Mouse (Mus musculus): ENCODE results near the gene Calhm1.
"Not testable (repeated sequence)": the region's sequence is repeated elsewhere in the genome, so short reads cannot be mapped to it uniquely, and the experiment has no call there.

The Calhm1 gene

DNA sequence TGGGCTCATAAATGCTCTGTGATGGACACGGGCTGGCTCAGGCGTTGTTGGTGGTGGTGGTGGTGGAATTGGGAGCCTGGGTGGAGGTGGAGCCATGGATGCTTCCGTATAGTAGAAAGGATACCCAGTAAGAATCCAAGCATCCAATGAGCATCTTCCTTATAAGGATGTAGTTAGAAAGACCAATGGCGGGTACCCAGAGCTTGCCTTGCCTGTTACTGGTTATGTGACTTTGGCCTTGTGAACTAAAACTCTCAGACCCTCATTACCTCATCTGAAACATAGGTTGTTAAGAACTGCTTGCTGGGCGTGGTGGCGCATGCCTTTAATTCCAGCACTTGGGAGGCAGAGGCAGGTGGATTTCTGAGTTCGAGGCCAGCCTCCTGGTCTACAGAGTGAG lies 9.7 kb upstream of the Calhm1 start:
- DNase-seq (ENCODE audit: low read depth, low spot score): no peak

- no peak for DNase-seq (ENCODE audit: low read depth, low spot score)
Measured at GRCm38 (mm10) chr19:47152062-47152369, 8.0 kb upstream of the Calhm1 start.

- no peak for DNase-seq (ENCODE audit: low read depth, low spot score)
Measured at GRCm38 (mm10) chr19:47151332-47152061, 7.4 kb upstream of the Calhm1 start.

- no peak for DNase-seq (ENCODE audit: low read depth, low spot score)
Measured at GRCm38 (mm10) chr19:47149854-47150253, 5.8 kb upstream of the Calhm1 start.

DNA sequence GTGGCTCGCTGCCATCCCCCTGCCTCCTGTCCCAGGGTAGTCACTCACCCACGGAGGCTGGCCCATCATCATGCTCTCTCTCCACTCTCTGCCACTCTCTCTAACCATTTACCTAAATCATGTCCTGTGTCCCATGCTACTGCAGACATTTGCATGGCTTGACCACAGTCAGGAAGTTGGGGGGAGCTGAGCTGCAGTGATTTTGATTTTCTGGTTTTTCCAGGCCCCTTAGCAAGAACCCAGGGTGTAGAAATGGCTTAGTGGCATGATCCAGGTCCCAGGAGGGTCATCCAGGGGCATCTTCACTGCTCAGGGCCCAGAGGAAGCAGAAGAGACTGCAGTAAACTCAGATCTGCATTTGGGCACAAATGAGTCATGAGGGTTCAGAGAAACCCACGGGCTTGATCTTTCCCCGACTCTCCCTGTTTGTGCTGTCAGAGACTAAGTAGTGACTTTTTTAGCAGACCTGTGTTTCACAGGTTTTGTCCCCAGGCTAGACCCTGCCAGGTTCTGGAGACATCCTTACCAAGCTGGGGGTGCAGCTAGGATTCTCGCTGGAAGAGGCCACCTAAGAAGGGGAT lies 4.3 kb upstream of the Calhm1 start:
- DNase-seq (ENCODE audit: low read depth, low spot score): peak; percentile 34

DNA sequence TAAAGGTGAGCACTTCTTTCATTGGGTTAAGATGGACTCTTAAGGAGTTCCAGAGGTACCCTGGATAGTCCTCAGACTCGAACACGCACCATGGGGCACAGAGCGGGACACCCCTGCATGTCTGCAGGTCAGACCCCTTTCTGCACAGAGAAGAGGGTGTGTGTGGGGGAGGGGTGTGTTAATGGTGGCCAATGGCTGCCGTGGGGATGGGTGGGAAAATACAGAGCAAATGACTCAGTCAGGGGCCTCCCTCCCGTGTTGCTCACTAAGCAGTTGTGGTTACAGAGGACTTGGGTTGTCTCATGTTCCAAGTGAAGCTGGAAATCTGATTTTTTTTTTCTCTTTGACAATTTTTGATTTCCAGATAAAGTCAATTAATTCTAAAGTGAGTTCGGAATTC lies 1.6 kb downstream of the Calhm1 start:
- DNase-seq (ENCODE audit: low read depth, low spot score): peak; percentile 84

- DNase-seq (ENCODE audit: low read depth, low spot score): not testable (repeated sequence)
Measured at GRCm38 (mm10) chr19:47139611-47140010, 4.4 kb downstream of the Calhm1 start.

DNA sequence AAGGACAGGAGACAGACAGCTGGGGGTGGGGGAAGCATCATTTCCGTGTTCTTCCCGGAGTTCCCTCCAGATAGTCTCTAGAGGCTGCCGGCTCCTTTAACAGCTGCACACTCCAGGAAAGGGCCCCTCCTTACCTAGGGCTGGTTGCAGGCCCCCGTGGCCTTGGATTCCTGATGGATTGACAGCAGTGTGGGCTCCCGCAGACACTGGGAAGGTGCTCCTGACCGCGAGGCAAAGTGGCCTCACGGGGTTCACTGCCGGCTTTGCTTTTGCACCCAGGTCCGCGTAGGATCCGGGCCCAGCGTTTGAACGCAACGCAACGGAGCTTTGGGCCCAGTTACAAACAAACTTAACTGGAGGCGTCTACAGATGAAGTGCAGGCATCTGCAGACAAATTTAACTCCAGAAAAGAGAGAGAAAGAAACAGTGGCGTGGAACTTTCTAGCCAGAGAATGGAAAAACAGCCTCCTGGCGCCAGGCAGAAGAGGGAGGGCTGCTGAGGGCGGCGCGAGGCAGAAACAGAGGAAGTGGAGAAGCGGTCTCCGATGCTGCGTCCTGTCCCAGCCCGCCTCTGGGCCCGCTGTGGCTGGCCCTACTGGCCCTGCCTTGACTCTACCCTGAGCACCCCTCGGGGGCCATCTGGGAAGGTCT lies 6.2 kb downstream of the Calhm1 start, which contains the start of gene Calhm2:
Calhm2 (minus strand) TSS at position 524 of the 651 bp plus-strand sequence.
- peak; percentile 70 for DNase-seq (ENCODE audit: low read depth, low spot score)

DNA sequence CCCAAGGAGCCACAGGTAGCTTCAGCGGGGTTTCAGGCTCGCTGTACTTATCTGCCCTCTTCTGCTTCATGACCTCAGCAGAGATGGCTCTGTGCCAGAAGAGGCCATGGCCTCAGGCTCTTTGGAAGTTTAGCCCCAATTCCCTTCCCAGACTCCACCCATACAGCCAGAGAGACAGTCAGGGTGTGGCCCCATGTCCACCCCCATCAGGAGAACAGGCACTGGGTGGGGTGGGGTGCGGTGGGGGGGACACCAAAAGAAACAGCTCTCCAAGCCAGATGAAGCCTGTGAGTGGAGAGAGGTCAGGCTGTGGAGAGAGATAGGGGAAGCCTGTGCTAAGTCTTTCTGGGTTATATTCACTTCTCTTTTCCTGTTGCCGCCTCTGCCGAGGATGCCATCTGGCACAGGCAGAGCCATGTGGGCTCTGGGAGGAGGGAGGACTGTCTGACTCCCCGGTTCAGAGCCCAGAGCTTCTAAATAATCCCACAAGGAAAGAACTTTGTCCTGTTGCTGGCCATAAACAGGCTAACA lies 6.9 kb downstream of the Calhm1 start:
- peak; percentile 87 for DNase-seq (ENCODE audit: low read depth, low spot score)

DNA sequence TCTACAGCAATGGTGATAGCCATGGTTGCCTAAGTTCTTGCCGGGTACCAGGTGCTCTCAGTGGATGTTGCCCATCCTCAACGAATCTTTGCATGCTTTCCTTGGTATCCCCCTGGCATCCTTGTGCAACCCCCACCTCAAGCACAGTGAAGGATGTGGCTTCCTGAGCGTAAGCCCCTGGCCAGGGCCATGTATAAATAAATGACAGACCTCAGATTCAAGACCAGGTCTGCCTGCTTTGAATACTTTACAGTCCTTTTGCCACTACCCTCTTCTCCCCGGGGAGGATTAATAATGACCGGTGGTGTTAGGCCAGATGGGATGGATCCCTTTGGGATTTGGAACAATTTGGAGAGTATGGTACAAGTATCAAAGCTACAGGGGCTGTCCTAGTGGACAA lies 7.9 kb downstream of the Calhm1 start:
- no peak for DNase-seq (ENCODE audit: low read depth, low spot score)

GRCm38 (mm10) chr19:47135568-47135967 lies 8.5 kb downstream of the Calhm1 start:
- no peak for DNase-seq (ENCODE audit: low read depth, low spot score)

DNA sequence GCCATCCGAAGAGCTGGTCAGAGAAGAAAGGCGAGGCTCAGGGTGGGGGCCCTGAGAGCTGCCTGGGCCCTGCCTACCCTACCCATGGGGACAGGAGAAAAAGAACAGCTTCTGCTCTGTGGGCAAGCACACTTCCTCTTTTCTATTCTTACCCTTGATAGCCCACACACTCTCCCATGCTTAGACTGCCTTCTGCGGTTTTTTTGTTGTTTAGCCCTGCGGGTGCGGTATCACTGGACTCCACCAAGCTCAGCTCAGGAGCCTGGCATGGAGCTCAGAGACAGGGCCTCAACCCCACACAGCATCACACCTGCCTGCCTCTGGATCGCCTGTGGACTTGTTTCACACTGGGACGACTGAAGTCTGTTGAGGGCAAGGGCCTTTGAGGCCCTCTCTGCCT lies 10.9 kb downstream of the Calhm1 start:
- DNase-seq (ENCODE audit: low read depth, low spot score): no peak

DNA sequence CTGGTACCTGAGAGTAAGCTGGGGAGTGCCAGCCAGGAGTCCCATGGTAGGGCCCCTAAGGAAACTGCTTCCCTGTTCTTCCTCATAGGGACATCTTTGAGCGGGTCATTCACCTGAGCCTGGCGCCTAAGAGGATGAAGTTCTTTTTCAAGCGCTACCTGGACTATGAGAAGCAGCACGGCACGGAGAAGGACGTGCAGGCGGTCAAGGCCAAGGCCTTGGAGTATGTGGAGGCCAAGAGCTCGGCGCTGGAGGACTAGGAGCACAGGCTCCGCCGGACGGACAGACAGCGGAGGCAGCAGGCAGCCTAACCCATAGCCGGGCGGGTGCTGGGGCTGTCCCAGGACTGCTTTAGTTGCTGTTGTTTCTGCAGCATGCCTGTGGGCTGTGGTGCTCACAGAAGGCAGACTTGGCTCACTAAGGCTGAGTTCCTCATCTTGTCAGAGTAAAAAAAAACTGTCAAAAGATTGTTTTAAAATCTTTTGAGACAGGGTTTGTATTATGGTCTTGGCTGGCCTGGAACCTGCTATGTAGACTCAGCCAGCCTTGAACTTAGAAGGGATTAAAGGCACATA lies 13.4 kb downstream of the Calhm1 start:
- DNase-seq (ENCODE audit: low read depth, low spot score): no peak

GRCm38 (mm10) chr19:47128835-47129234 lies 15.2 kb downstream of the Calhm1 start:
- no peak for DNase-seq (ENCODE audit: low read depth, low spot score)

- no peak for DNase-seq (ENCODE audit: low read depth, low spot score)
Measured at GRCm38 (mm10) chr19:47128164-47128563, 15.9 kb downstream of the Calhm1 start.

DNA sequence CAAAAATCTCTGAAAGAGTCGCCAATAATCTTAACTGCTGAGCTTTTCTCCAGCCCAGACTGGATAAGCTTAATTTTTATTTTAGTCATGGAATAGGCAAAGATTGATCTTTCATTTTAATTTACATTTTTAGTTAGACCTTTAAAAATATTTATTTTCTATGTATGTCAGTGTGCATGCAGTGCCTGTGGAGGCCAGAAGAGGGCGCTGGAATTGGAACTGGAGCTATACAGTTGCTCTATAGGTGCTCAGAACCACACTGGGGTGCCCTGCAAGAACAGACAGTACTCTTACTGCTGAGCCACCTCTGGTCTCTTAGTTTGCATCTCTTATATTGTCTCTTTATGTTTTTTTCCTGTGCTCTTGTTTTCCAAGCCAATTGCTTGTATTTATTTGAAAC lies 21.3 kb downstream of the Calhm1 start:
- DNase-seq (ENCODE audit: low read depth, low spot score): peak; percentile 72

DNA sequence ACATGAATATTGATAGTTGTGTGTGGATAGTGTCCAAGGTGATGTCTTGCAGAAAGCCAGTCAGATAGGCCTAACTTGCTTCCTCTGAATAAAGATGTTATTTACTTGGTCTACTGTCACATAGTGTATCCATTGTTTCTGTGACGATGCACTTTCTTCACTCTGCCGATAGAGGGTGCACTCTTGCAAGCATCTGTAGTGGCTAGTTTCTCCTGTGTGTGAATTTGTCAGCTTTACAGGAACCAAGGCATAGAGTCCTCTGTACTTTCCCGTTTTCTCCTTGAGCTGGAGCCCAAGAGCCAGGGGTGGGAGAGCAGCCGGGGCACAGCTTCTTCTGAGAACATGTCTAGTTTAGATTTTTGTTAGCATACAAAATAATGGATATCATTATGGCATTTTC lies 23.0 kb downstream of the Calhm1 start:
- DNase-seq (ENCODE audit: low read depth, low spot score): peak; percentile 76

GRCm38 (mm10) chr19:47118634-47119033 lies 25.4 kb downstream of the Calhm1 start:
- no peak for DNase-seq (ENCODE audit: low read depth, low spot score)

- DNase-seq (ENCODE audit: low read depth, low spot score): no peak
Measured at GRCm38 (mm10) chr19:47104641-47105271, 39.3 kb downstream of the Calhm1 start.

- DNase-seq (ENCODE audit: low read depth, low spot score): no peak
Measured at GRCm38 (mm10) chr19:47101080-47101479, 43.0 kb downstream of the Calhm1 start.
